Mouse (Mus musculus) brain, embryonic 14.5 days (tissue): Measurements from ENCODE around the gene Il3.

Experiments used
- CTCF ChIP-seq: fragments of 200-500 bp; IDR thresholded peaks from 2 replicates; pipeline ENCODE4 v1.5.1; 2012; ENCODE audit warnings: inconsistent platforms, mild to moderate bottlenecking, moderate library complexity, borderline replicate concordance; ENCODE audit not compliant: insufficient read depth, insufficient read length; ENCODE audit errors: extremely low read depth
- POLR2A ChIP-seq: fragments of 200-500 bp; IDR thresholded peaks from 2 replicates; pipeline ENCODE4 v1.6.1; 2012; ENCODE audit warnings: mild to moderate bottlenecking, inconsistent platforms, borderline replicate concordance; ENCODE audit not compliant: poor library complexity, insufficient read depth, insufficient read length, severe bottlenecking; ENCODE audit errors: extremely low read depth

DNA sequence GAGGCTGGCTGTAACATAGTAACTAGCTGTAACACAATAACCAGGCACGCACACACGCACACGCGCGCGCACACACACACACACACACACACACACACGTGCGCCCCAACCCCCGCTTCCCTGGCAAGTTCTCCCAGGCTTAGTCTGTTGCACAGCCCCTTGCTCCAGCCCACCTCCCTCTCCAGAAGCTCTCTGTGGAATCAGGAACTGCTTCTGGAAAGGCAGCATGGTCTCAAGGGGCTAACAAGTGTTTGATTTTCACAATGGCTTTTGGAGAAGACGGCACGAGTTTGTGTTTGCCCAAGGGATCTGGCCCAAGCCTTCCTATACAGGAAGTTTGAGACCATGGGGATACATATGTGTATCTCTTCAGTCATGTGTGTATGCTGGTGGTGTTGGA, 16.5 kb downstream of the Il3 start:
- TF ChIP-seq POLR2A: no peak
- no peak for TF ChIP-seq CTCF
